Mouse (Mus musculus): ENCODE data around the gene Sult1e1. TPM values are rescaled to one million over a fixed set of nuclear protein-coding genes. Genes with fewer than 3 reads are reported as not detected.

The Sult1e1 gene
- polyA plus RNA-seq (2012; rRNA removed), result not detected in 2 replicates

GRCm38 (mm10) chr5:87591494-87591893 lies at the start of gene Sult1e1:
Gene Sult1e1, minus strand, starts transcription at chr5:87591594.

DNA sequence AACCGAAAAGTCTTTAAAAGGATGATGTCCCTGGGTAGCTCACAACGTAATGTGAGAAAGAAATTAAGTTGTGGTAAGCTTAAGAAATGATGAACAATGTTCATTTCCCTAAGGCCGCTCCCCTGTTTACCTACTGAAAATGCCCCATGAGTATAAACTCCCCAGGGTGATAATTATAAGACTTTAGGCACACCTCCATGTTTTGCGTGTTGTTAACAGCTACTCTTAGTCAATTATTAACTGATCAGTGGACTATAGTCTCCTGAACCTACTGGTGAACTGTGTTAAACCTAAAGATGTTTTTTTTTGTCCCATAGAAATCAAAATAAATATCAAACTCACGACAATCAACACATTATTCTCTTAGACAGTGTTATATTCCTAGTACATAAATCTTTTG lies 22.5 kb downstream of the Sult1e1 start, which contains the start of gene Sult1d1:
Gene Sult1d1, minus strand, starts transcription at position 183 of the 400 bp plus-strand sequence.

GRCm38 (mm10) chr5:87538111-87538510 lies 53.3 kb downstream of the Sult1e1 start, which contains the start of gene Sult1b1:
Gene Sult1b1, minus strand, starts transcription at chr5:87538195.

Other genes starting within 250 kb of the Sult1e1 start
- gene Ugt2b38, start 167.4 kb downstream of the Sult1e1 start, polyA plus RNA-seq (2012; rRNA removed), result not detected in 2 replicates
- not detected in 2 replicates for gene Ugt2a2, start 109.3 kb downstream of the Sult1e1 start, polyA plus RNA-seq (2012; rRNA removed)
- gene Gm43638, start 104.8 kb downstream of the Sult1e1 start, polyA plus RNA-seq (2012; rRNA removed), result not detected in 2 replicates
- gene Ugt2a1, start 100.7 kb downstream of the Sult1e1 start, polyA plus RNA-seq (2012; rRNA removed), result not detected in 2 replicates
- 0.52 and 0.95 TPM in 2 replicates for gene Sult1b1, start 53.4 kb downstream of the Sult1e1 start, polyA plus RNA-seq (2012; rRNA removed)
- gene Sult1d1, start 22.6 kb downstream of the Sult1e1 start, polyA plus RNA-seq (2012; rRNA removed), result 0.15 and 0.25 TPM in 2 replicates
- gene Csn1s1, start 74.6 kb upstream of the Sult1e1 start, polyA plus RNA-seq (2012; rRNA removed), result not detected in 2 replicates
- gene Csn2, start 108.0 kb upstream of the Sult1e1 start, polyA plus RNA-seq (2012; rRNA removed), result not detected in 2 replicates
- gene Csn1s2a, start 183.0 kb upstream of the Sult1e1 start, polyA plus RNA-seq (2012; rRNA removed), result not detected in 2 replicates
- gene Csn1s2b, start 216.5 kb upstream of the Sult1e1 start, polyA plus RNA-seq (2012; rRNA removed), result not detected in 2 replicates
- not detected in 2 replicates for gene Prr27, start 234.1 kb upstream of the Sult1e1 start, polyA plus RNA-seq (2012; rRNA removed)